Mouse (Mus musculus): ENCODE results near the gene Dusp28.
A peak's percentile ranks its signal among the peaks of the same experiment; 100 is the strongest.

Dusp28 gene

DNA sequence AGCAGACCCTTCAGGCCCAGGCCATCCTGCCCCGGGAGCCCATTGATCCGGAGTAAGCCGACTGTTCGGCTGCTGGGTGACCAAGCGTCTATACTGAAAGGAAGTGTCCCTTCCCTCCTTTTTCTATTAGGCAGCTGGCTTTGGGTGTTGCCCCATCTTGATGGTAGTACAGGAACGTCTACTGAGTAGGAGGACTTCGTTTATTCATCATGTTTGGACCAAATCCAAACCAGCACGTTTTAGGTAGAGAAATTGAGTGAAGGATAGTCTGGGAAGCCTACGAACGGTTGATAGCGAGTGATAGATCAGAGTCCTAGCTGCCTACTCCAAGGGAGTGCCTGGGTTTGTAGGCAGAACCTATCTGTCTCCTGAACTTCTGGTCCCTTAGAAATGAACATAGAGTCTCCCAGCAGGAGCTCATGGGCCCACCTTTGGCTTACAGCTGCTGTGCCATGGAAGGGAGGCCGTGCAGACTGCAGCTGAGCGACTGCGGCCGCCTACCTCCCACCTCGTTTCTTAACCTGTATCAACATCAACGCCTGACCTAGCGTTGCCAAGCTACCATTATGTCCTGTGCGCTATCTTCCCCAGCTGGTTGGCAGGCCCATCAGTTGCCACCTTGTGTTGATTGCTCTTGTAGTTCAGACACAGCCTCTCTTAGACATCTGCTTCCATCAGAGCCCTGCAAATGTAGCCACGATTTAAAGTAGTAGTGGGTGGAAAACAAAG, 1.0 kb downstream of the Dusp28 start:
- DNase-seq (ENCODE audit: extremely low read depth, low read depth, low spot score) = no peak

DNA sequence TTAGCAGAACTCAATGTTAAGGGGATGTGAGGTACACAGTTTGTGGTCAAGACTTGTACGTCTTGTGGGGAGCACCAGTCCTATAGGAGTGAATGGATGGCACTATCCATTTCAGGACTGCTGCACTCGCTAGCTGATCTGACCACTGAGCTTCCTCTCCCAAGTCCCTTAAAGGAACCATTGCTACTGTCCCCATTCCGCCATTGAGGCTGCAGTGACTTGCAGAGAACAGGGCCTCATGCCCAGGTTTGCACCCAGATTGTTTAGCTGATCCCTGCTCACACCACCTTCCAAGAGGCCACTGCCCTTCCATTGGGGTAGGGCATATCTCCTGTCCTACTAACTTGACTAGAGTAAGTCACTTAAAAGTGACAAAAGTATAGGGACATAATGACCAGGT, 1.9 kb downstream of the Dusp28 start:
- no peak for DNase-seq (ENCODE audit: extremely low read depth, low read depth, low spot score)

GRCm38 (mm10) chr1:92909068-92909467, 2.3 kb downstream of the Dusp28 start:
- no peak for DNase-seq (ENCODE audit: extremely low read depth, low read depth, low spot score)

GRCm38 (mm10) chr1:92910239-92910885, 3.6 kb downstream of the Dusp28 start, which contains the start of gene Rnpepl1:
TSS of gene Rnpepl1 (plus strand) at chr1:92910783.
- no peak for DNase-seq (ENCODE audit: extremely low read depth, low read depth, low spot score)

- DNase-seq (ENCODE audit: extremely low read depth, low read depth, low spot score) = no peak
Observed at GRCm38 (mm10) chr1:92910925-92911720, 4.3 kb downstream of the Dusp28 start.

- DNase-seq (ENCODE audit: extremely low read depth, low read depth, low spot score) = no peak
Observed at GRCm38 (mm10) chr1:92911721-92912138, 4.9 kb downstream of the Dusp28 start.

DNA sequence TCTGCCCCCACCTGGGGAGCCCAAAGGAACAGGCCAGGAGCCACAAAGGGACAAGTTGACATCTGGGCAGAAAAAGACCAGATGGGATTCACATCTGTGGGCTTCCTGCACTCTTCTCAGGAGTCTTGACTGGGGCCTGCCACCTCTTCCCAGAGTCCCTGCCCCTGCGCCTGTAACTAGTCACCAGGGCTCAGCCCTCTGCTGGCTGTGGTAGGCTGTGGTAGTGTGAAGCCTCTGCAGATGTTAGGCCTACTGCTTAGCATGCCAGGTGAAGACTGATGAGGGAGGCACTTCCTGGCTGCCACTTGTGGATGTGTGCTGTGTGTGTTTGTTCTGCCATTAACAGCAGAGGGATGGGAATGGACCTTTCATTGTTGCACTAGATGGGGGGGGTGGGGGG, 5.5 kb downstream of the Dusp28 start:
- no peak for DNase-seq (ENCODE audit: extremely low read depth, low read depth, low spot score)

GRCm38 (mm10) chr1:92914239-92914638, 7.5 kb downstream of the Dusp28 start:
- no peak for DNase-seq (ENCODE audit: extremely low read depth, low read depth, low spot score)

DNA sequence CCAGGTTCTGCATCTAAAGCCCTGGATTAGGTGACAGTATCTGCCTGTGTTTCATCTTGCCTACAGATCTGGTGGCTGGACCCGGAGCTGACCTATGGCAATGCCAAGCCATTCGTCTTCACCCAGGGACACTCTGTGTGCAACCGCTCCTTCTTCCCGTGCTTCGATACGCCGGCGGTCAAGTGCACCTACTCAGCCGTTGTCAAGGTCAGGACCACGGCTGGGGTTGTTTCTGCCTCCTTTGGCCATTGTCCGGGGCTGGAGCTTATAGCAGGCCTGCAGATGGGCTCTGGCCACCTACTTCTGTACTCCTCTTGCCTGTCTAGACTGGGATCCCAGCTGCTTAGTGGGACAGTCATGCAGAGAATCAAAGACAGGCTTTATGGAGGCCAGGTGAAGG, 8.2 kb downstream of the Dusp28 start:
- no peak for DNase-seq (ENCODE audit: extremely low read depth, low read depth, low spot score)

DNA sequence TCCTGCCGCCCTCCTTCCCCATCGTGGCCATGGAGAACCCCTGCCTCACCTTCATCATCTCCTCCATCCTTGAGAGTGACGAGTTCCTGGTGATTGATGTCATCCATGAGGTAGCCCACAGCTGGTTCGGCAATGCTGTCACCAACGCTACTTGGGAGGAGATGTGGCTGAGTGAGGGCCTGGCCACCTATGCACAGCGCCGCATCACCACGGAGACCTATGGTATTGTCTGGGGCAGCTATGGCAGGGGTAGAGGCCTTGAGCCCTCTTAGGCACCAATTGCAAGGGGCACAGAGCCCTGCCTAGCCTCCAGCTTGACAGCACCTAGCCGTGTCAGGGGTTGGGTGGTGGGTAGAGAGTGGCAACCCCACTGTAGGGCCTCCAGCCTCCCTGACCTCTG, 9.9 kb downstream of the Dusp28 start:
- no peak for DNase-seq (ENCODE audit: extremely low read depth, low read depth, low spot score)

GRCm38 (mm10) chr1:92919151-92919550, 12.4 kb downstream of the Dusp28 start:
- no peak for DNase-seq (ENCODE audit: extremely low read depth, low read depth, low spot score)

GRCm38 (mm10) chr1:92919775-92920174, 13.0 kb downstream of the Dusp28 start:
- DNase-seq (ENCODE audit: extremely low read depth, low read depth, low spot score) = no peak

DNA sequence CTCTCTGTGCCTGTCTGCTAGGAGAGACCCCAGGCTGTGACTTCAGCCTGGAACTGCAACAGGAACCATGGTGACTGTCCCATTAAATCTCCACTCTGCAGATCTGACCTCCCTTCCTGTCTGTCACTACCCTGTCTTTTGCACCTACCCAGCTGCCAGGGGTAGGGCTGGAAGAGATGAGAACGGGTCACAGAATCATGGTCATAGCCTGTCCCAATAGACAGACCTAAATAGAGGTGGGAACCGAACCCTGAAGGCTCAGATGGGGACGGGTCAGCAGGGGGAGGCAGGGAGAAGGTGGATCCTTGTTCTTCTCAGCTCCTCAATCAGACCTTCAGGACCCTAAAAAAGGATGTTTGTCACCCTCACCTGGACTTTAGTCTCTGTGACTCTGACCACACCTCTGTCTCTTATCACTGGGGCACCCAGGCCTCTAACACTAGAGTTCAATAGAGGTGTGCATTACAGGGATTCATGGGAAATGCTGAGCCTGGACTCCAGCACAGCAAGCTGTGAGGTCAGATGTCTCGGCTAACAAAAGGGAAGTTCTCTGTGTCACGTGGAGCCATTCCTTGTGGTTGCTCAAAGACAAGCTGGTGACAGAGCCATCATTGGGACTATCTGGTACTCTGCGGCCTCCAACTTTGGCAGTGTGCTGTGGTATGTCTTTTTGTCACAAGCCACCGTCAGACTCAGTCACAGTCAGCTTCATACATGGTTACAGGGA, 13.9 kb downstream of the Dusp28 start:
- no peak for DNase-seq (ENCODE audit: extremely low read depth, low read depth, low spot score)

- DNase-seq (ENCODE audit: extremely low read depth, low read depth, low spot score) = no peak
Observed at GRCm38 (mm10) chr1:92921496-92921895, 14.7 kb downstream of the Dusp28 start.

DNA sequence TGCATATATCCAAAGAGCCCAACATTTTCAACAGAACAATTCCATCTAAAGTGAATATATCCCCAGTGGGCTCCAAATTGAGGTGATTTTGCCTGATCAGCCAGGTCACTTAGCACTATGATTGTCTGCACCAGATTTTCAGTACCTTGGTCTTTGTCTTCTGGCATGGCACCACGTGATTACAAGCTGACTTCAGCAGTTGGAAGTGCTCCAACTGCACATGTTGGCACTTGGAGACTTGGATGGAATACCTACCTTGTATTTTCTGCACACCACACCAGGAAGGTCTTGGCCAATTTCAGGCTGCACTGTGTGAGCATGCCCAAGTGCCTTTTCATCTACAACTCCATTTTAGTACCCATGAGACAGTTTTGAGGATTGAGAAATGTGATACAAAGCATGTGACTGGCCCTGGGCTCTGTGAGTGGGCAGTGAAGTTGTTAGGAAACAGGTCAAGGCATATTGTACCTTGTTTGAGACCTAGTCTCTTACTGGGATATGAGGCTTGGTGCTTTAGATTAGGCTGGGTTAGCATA, 23.5 kb downstream of the Dusp28 start:
- DNase-seq (ENCODE audit: extremely low read depth, low read depth, low spot score) = peak; percentile 96

- DNase-seq (ENCODE audit: extremely low read depth, low read depth, low spot score) = no peak
Observed at GRCm38 (mm10) chr1:92933611-92934010, 26.8 kb downstream of the Dusp28 start.

DNA sequence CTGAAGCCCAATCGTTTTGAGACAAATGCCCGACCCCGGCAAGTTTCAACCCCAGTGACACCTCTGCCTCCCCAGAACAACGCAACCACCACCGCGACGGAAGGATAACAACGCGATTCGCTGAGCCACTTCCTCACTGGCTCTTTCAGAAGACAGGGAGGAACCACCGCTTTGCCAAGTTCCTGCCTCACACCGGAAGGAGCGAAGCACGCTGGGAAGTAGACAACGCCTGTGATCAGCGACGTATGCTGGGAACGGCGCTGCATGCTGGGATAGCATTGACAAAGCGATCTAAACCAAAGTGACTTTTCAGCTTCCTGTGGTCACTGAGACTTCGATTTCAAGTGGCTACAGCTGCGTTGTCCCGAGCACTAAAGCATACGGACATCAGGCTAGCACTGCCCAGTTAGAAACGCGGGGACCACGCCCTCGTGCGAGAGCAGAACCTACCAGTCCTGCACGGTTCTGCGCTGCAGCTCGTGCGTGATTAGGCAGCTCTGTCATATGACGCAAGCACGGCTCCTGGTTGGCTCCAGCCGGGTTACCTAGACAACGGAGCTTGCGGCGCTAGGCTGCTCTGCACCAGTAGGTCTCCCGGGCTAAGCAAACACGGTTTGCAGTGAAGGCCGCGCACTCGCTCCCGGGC, 27.5 kb downstream of the Dusp28 start, which contains the start of gene Capn10:
Gene Capn10, plus strand, starts transcription at position 195 of the 646 bp plus-strand sequence.
- peak; percentile 88 for DNase-seq (ENCODE audit: extremely low read depth, low read depth, low spot score)

- DNase-seq (ENCODE audit: extremely low read depth, low read depth, low spot score) = no peak
Observed at GRCm38 (mm10) chr1:92935054-92935962, 28.5 kb downstream of the Dusp28 start.

GRCm38 (mm10) chr1:92935977-92936376, 29.2 kb downstream of the Dusp28 start:
- no peak for DNase-seq (ENCODE audit: extremely low read depth, low read depth, low spot score)
